Mouse (Mus musculus) limb, embryonic 12.5 days (tissue): ENCODE measurements around the gene Ano8. TPM values are rescaled to one million over a fixed set of nuclear protein-coding genes. Genes with fewer than 3 reads are reported as not detected.

Experiments
- ATAC-seq: fragments of 200-750 bp; cut with Nextera tagmentation; 2 replicates; pipeline ENCODE4 v1.8.0; 2017; ENCODE audit warnings: low read depth, moderate TSS enrichment; ENCODE audit not compliant: insufficient number of reproducible peaks, insufficient read depth, low FRiP score, low TSS enrichment
- H3K27ac ChIP-seq: fragments of 300-500 bp; sonication (generic); 2 replicates; pipeline ENCODE4 v1.5.1; 2016; ENCODE audit warnings: mild to moderate bottlenecking, moderate library complexity
- H3K27me3 ChIP-seq: fragments of 300-500 bp; sonication (generic); 2 replicates; pipeline ENCODE4 v1.6.1; 2016; ENCODE audit warnings: mild to moderate bottlenecking, moderate library complexity
- H3K36me3 ChIP-seq: fragments of 300-500 bp; sonication (generic); 2 replicates; pipeline ENCODE4 v1.6.1; 2016; ENCODE audit warnings: mild to moderate bottlenecking, moderate library complexity
- H3K4me1 ChIP-seq: fragments of 300-500 bp; sonication (generic); replicated peaks from 2 replicates; pipeline ENCODE4 v1.6.1; 2016
- H3K4me2 ChIP-seq: fragments of 300-500 bp; sonication (generic); 2 replicates; pipeline ENCODE4 v1.6.1; 2016; ENCODE audit warnings: mild to moderate bottlenecking, moderate library complexity
- H3K4me3 ChIP-seq: fragments of 300-500 bp; sonication (generic); replicated peaks from 2 replicates; pipeline ENCODE4 v1.5.1; 2016; ENCODE audit warnings: mild to moderate bottlenecking
- H3K9ac ChIP-seq: fragments of 300-500 bp; sonication (generic); replicated peaks from 2 replicates; pipeline ENCODE4 v1.6.1; 2016; ENCODE audit warnings: mild to moderate bottlenecking, moderate library complexity
- H3K9me3 ChIP-seq: fragments of 300-500 bp; sonication (generic); 2 replicates; pipeline ENCODE4 v1.6.1; 2016; ENCODE audit warnings: mild to moderate bottlenecking, moderate library complexity
- WGBS: fragments of 180-500 bp; shearing (Covaris S2); methylation state at CpG from one replicate; pipeline ENCODE4 v1.1.7; 2016; 5-methylcytosine and 5-hydroxymethylcytosine counted together
- polyA plus RNA-seq: library from polyadenylated mRNA; unstranded; fragments of >200 nt; fragmentation: Nextera tagmentation; extraction: Ambion mirVana; gene quantifications from 2 replicates; pipeline ENCODE4 v1.2.1, GENCODE M21; 2016

Gene Ano8
- polyA plus RNA-seq, 1 experiment from 2014 or later: 6.8 TPM

- 18% methylated on average over 6 of the region's 6 CpGs for WGBS
- Histone ChIP-seq H3K27me3 (peaks cover under 1% of the 10 kb centered on the region; the same call in 1 of the 2 replicates), H3K36me3 (no peaks in the 10 kb centered on the region), H3K4me2 (no peak overlapping the region), H3K27ac (no peak overlapping the region), H3K4me1 (0 out of 2 replicates have a peak, but pooled peaks cover 5% of the 10 kb centered on the region), H3K9me3 (no peaks in the 10 kb centered on the region), H3K4me3 (no peak overlapping the region), H3K9ac (no peak overlapping the region)
- no peak for ATAC-seq
These were observed 31.0 kb upstream of the Ano8 start for GRCm38 (mm10) chr8:71516786-71517185.

GRCm38 (mm10) chr8:71515043-71515442, 29.3 kb upstream of the Ano8 start:
- Histone ChIP-seq H3K4me1 (no peaks in the 10 kb centered on the region), H3K4me3 (no peak overlapping the region), H3K36me3 (no peaks in the 10 kb centered on the region), H3K9ac (no peak overlapping the region), H3K9me3 (no peaks in the 10 kb centered on the region), H3K27ac (no peak overlapping the region), H3K4me2 (no peak overlapping the region), H3K27me3 (peaks cover 18% of the 10 kb centered on the region)
- no peak for ATAC-seq
- 68% methylated on average over 5 of the region's 5 CpGs for WGBS

- no peaks in the 10 kb centered on the region for H3K36me3 ChIP-seq
These were observed 27.4 kb upstream of the Ano8 start for GRCm38 (mm10) chr8:71513018-71513754.

GRCm38 (mm10) chr8:71511644-71512043, 25.9 kb upstream of the Ano8 start, which contains the start of gene Plvap:
TSS of gene Plvap (minus strand) at chr8:71511752.
- H3K36me3 ChIP-seq: no peaks in the 10 kb centered on the region
- H3K4me1 ChIP-seq: peaks cover 8% of the 10 kb centered on the region; the same call in 1 of the 2 replicates
- H3K9ac ChIP-seq: no peak within 1 kb of the TSS
- no peak within 1 kb of the TSS for H3K27ac ChIP-seq
- 60% methylated on average over 13 of the region's 14 CpGs for WGBS
- H3K27me3 ChIP-seq: peaks cover 51% of the 10 kb centered on the region
- no peaks in the 10 kb centered on the region for H3K9me3 ChIP-seq
- no peak within 1 kb of the TSS for H3K4me2 ChIP-seq
- no peak for ATAC-seq
- peak within 1 kb of the TSS; percentile 5 for H3K4me3 ChIP-seq

More at GRCm38 (mm10) chr8:71513018-71513754, 27.4 kb upstream of the Ano8 start:
- H3K27me3 ChIP-seq: peaks cover 35% of the 10 kb centered on the region
- no peaks in the 10 kb centered on the region for H3K4me1 ChIP-seq
- no peak overlapping the region for H3K4me3 ChIP-seq
- no peak overlapping the region for H3K27ac ChIP-seq
- 68% methylated on average over 15 of the region's 15 CpGs for WGBS
- H3K9me3 ChIP-seq: no peaks in the 10 kb centered on the region
- no peak overlapping the region for H3K4me2 ChIP-seq
- no peak for ATAC-seq
- H3K9ac ChIP-seq: no peak overlapping the region

GRCm38 (mm10) chr8:71509316-71509715, 23.6 kb upstream of the Ano8 start:
- H3K9ac ChIP-seq: no peak overlapping the region
- peaks cover 68% of the 10 kb centered on the region for H3K27me3 ChIP-seq
- H3K4me1 ChIP-seq: peaks cover 8% of the 10 kb centered on the region; the same call in 1 of the 2 replicates
- H3K4me3 ChIP-seq: peak overlapping the region; percentile 1; the same call in 1 of the 2 replicates
- peak overlapping the region; percentile 5 for H3K4me2 ChIP-seq
- no peak for ATAC-seq
- H3K27ac ChIP-seq: no peak overlapping the region
- H3K9me3 ChIP-seq: no peaks in the 10 kb centered on the region
- H3K36me3 ChIP-seq: no peaks in the 10 kb centered on the region
- 66% methylated on average over 2 of the region's 2 CpGs for WGBS

- H3K4me2 ChIP-seq: peak overlapping the region; percentile 75
- H3K4me3 ChIP-seq: peak overlapping the region; percentile 47
- H3K27me3 ChIP-seq: peaks cover 68% of the 10 kb centered on the region
- peak; percentile 37; the same call in 1 of the 2 replicates for ATAC-seq
- no peaks in the 10 kb centered on the region for H3K36me3 ChIP-seq
- peak overlapping the region; percentile 35; the same call in 1 of the 2 replicates for H3K9ac ChIP-seq
- under 1% methylated on average over 61 of the region's 61 CpGs for WGBS
- peaks cover 8% of the 10 kb centered on the region; the same call in 1 of the 2 replicates for H3K4me1 ChIP-seq
- H3K27ac ChIP-seq: no peak overlapping the region
- no peaks in the 10 kb centered on the region for H3K9me3 ChIP-seq
These were observed 21.9 kb upstream of the Ano8 start for GRCm38 (mm10) chr8:71507589-71508104.

- Histone ChIP-seq H3K27ac (no peak overlapping the region), H3K4me3 (no peak overlapping the region), H3K4me2 (no peak overlapping the region), H3K4me1 (peaks cover 8% of the 10 kb centered on the region; the same call in 1 of the 2 replicates), H3K9me3 (no peaks in the 10 kb centered on the region), H3K36me3 (no peaks in the 10 kb centered on the region), H3K9ac (no peak overlapping the region), H3K27me3 (peaks cover 59% of the 10 kb centered on the region)
- 75% methylated on average over 4 of the region's 4 CpGs for WGBS
- ATAC-seq: no peak
These were observed 20.2 kb upstream of the Ano8 start for GRCm38 (mm10) chr8:71505979-71506378.

GRCm38 (mm10) chr8:71505326-71505725, 19.6 kb upstream of the Ano8 start:
- no peak for ATAC-seq
- 84% methylated on average over 4 of the region's 4 CpGs for WGBS
- H3K27me3 ChIP-seq: peaks cover 52% of the 10 kb centered on the region

GRCm38 (mm10) chr8:71504349-71504748, 18.6 kb upstream of the Ano8 start:
- no peak overlapping the region for H3K4me2 ChIP-seq
- ATAC-seq: no peak
- H3K27me3 ChIP-seq: peaks cover 42% of the 10 kb centered on the region
- no peak overlapping the region for H3K27ac ChIP-seq
- H3K4me1 ChIP-seq: peaks cover 8% of the 10 kb centered on the region
- no peak overlapping the region for H3K9ac ChIP-seq
- no peak overlapping the region for H3K4me3 ChIP-seq
- no peaks in the 10 kb centered on the region for H3K9me3 ChIP-seq
- H3K36me3 ChIP-seq: no peaks in the 10 kb centered on the region
- 78% methylated on average over 4 of the region's 4 CpGs for WGBS

More at GRCm38 (mm10) chr8:71505326-71505725, 19.6 kb upstream of the Ano8 start:
- Histone ChIP-seq H3K9me3 (no peaks in the 10 kb centered on the region), H3K27ac (no peak overlapping the region), H3K4me1 (peaks cover 8% of the 10 kb centered on the region; the same call in 1 of the 2 replicates), H3K36me3 (no peaks in the 10 kb centered on the region), H3K4me2 (no peak overlapping the region), H3K9ac (no peak overlapping the region), H3K4me3 (no peak overlapping the region)

- Histone ChIP-seq H3K27me3 (no peaks in the 10 kb centered on the region), H3K9me3 (no peaks in the 10 kb centered on the region), H3K27ac (peak overlapping the region; percentile 74; the same call in 1 of the 2 replicates), H3K4me3 (no peak overlapping the region), H3K4me2 (peak overlapping the region; percentile 38), H3K9ac (0 out of 2 replicates have a peak overlapping the region, but pooled peaks have one; percentile 19), H3K36me3 (peaks cover 3% of the 10 kb centered on the region; the same call in 1 of the 2 replicates), H3K4me1 (peaks cover 27% of the 10 kb centered on the region)
- WGBS: 18% methylated on average over 16 of the region's 16 CpGs
- no peak for ATAC-seq
These were observed 13.3 kb upstream of the Ano8 start for GRCm38 (mm10) chr8:71498816-71499690.
